Mouse (Mus musculus): Measurements from ENCODE around the gene Dlgap4. TPM values are rescaled to one million over a fixed set of nuclear protein-coding genes. Genes with fewer than 3 reads are reported as not detected.

Gene Dlgap4
- polyA plus RNA-seq, 1 experiment = 72.1 TPM

DNA sequence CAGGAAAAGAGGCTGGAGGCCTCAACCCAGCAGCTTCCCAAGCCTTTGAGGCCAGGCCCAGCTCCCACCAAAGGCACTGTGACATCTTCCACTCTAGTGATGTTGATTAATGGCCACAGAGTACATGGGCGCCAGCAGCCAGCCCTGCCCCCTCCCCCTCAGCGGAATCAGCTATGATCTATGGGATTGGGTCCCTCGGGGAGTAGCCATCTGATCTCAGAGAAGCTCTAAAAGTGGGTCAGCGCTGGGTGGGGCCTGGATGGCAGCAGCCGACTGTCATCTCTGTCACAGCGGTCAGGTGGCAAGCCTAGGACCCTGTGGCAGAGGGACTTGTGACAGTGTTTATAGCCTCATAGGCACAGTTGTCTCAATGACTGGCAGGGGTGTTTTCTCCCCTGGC is 37.5 kb downstream of the Dlgap4 start:
- no peak for TF ChIP-seq POLR2A (IDR thresholded peaks at IDR 0.05; ENCODE audit: borderline replicate concordance, low read depth, low read length)
- TF ChIP-seq CTCF (IDR thresholded peaks at IDR 0.05; ENCODE audit: low read depth, low read length) = no peak
- Histone ChIP-seq H3K4me3 (ENCODE audit: insufficient read depth, low read length) (no peak overlapping the region), H3K27ac (ENCODE audit: insufficient read depth, low read depth, low read length) (no peak overlapping the region), H3K4me1 (ENCODE audit: control insufficient read depth, insufficient read depth, low read length) (no peaks in the 10 kb centered on the region)

DNA sequence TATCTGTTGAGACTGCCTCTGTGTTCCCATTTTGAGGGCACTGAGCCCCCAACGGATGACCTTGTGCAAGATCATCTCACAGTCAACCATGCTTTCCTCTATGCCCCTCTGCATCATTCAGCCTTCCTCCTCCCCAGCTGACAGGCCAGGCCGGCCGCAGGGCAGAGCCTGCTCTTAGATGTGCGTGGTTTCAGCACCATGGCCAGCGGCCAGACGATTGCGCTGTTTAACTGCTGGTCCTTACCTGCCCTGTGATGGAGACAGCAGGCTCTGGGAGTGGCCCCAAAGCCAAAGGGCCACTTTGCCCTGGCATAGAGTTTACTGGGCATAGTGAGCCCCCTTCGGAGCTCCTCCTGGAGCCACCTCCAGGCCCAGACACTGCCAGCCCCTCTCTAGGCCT is 39.3 kb downstream of the Dlgap4 start:
- H3K4me3 ChIP-seq (ENCODE audit: insufficient read depth, low read length) = no peak overlapping the region
- TF ChIP-seq POLR2A (IDR thresholded peaks at IDR 0.05; ENCODE audit: borderline replicate concordance, low read depth, low read length) (no peak), CTCF (IDR thresholded peaks at IDR 0.05; ENCODE audit: low read depth, low read length) (no peak)
- H3K4me1 ChIP-seq (ENCODE audit: control insufficient read depth, insufficient read depth, low read length) = no peaks in the 10 kb centered on the region
- H3K27ac ChIP-seq (ENCODE audit: insufficient read depth, low read depth, low read length) = no peak overlapping the region

DNA sequence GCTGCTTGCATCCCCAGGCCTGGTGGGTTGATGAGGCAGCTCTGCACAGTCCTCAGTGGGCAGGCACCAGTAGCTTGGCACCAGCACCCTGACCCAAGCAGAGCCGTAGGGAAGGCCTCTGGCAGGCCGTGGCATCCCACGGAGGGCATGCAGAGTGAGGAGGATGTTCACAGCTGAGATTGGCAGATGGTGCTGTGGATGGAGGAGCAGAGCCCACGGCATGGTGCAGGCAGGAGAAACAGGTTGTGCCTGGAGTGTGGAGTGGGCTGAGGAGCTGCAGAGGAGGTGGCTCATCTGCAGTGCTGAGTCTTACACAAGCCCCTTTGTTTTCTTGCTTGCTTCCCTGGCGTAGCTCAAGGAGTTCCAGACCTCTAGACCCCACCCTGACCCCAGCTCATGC is 40.6 kb downstream of the Dlgap4 start:
- TF ChIP-seq POLR2A (IDR thresholded peaks at IDR 0.05; ENCODE audit: borderline replicate concordance, low read depth, low read length) = no peak
- no peak for TF ChIP-seq CTCF (IDR thresholded peaks at IDR 0.05; ENCODE audit: low read depth, low read length)
- Histone ChIP-seq H3K4me3 (ENCODE audit: insufficient read depth, low read length) (no peak overlapping the region), H3K27ac (ENCODE audit: insufficient read depth, low read depth, low read length) (no peak overlapping the region), H3K4me1 (ENCODE audit: control insufficient read depth, insufficient read depth, low read length) (no peaks in the 10 kb centered on the region)

DNA sequence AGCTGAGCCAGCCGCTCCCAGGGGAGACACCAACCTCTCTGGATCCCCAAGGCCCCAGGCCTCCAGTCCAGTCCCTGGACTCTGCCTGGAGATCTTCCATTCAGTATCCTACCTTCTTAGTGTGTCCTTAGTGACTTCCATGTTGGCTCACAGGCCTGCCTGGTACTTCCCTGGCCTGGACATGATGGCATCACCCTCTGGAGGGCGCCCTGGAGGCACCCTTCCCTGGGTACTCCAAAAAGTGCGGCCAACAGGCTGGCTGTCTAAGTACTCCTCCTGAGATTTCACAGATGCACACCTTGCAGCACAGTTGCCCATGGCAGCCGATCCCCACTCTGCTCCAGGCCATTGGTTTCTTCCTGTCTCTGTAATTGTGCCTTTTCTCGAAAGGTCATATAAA is 42.1 kb downstream of the Dlgap4 start:
- TF ChIP-seq POLR2A (IDR thresholded peaks at IDR 0.05; ENCODE audit: borderline replicate concordance, low read depth, low read length) (no peak), CTCF (IDR thresholded peaks at IDR 0.05; ENCODE audit: low read depth, low read length) (no peak)
- Histone ChIP-seq H3K4me3 (ENCODE audit: insufficient read depth, low read length) (no peak overlapping the region), H3K27ac (ENCODE audit: insufficient read depth, low read depth, low read length) (no peak overlapping the region), H3K4me1 (ENCODE audit: control insufficient read depth, insufficient read depth, low read length) (no peaks in the 10 kb centered on the region)

DNA sequence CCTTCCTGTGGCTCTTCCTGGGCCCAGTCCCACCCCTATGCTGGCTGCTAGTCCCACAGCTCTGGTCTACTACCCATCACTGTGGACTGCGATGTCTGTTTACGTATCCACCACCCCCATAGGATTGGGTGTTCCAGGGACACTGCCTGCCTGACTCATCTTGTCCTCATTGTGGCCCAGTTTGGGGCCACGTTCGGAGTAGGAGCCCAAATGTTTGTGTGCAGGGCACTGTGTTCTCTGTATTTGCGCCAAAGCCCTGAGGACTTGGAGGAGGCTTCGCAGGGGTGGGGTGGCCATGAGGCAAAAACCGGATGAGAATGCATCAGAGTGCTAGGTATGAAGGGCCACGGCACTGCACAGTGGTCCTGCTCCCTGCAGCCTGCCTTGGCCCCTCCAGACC is 44.0 kb downstream of the Dlgap4 start:
- H3K27ac ChIP-seq (ENCODE audit: insufficient read depth, low read depth, low read length) = no peak overlapping the region
- no peak for TF ChIP-seq POLR2A (IDR thresholded peaks at IDR 0.05; ENCODE audit: borderline replicate concordance, low read depth, low read length)
- TF ChIP-seq CTCF (IDR thresholded peaks at IDR 0.05; ENCODE audit: low read depth, low read length) = no peak
- H3K4me3 ChIP-seq (ENCODE audit: insufficient read depth, low read length) = no peak overlapping the region
- H3K4me1 ChIP-seq (ENCODE audit: control insufficient read depth, insufficient read depth, low read length) = no peaks in the 10 kb centered on the region

DNA sequence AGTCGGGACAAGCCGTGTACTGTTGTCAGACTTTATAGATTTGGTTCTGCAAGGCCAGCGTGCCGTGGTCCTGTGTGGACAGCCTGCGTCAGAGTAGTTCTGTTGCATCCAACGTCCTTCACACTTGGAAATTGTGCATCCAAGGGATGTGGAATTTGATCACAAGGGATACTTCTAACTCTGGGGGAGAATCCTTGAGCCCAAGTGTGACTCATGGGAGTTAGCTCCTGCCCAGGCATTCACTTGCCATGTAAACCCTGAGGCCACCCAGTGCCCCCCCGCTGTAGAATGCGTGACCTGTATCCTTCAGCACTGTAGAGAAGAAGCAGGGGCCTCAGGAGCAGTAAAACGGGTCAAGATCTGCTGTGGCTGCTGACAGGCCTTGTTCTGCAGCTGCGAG is 44.7 kb downstream of the Dlgap4 start:
- H3K4me1 ChIP-seq (ENCODE audit: control insufficient read depth, insufficient read depth, low read length) = no peaks in the 10 kb centered on the region
- no peak overlapping the region for H3K27ac ChIP-seq (ENCODE audit: insufficient read depth, low read depth, low read length)
- H3K4me3 ChIP-seq (ENCODE audit: insufficient read depth, low read length) = no peak overlapping the region
- TF ChIP-seq POLR2A (IDR thresholded peaks at IDR 0.05; ENCODE audit: borderline replicate concordance, low read depth, low read length) = no peak
- TF ChIP-seq CTCF (IDR thresholded peaks at IDR 0.05; ENCODE audit: low read depth, low read length) = no peak

DNA sequence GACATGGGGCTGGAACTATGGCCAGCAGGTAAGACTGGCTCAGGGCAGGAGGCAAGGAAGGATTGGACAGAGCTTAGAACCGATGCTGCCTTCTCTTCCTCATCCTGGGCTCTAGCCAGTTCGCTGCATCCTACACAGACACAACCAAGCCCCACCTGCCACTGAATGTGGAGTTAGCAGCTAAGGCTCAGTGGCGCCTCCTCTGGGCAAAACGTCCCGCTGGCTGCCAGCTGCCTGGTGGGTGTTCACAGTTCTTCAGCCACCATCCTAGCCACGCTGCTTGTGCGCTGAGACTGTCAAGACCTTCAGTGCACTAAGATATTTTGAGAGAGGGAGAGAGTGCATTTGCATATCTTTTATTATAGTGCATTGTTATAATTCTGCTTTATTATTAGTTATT is 45.2 kb downstream of the Dlgap4 start:
- TF ChIP-seq POLR2A (IDR thresholded peaks at IDR 0.05; ENCODE audit: borderline replicate concordance, low read depth, low read length) (no peak), CTCF (IDR thresholded peaks at IDR 0.05; ENCODE audit: low read depth, low read length) (no peak)
- no peaks in the 10 kb centered on the region for H3K4me1 ChIP-seq (ENCODE audit: control insufficient read depth, insufficient read depth, low read length)
- H3K4me3 ChIP-seq (ENCODE audit: insufficient read depth, low read length) = no peak overlapping the region
- H3K27ac ChIP-seq (ENCODE audit: insufficient read depth, low read depth, low read length) = no peak overlapping the region

DNA sequence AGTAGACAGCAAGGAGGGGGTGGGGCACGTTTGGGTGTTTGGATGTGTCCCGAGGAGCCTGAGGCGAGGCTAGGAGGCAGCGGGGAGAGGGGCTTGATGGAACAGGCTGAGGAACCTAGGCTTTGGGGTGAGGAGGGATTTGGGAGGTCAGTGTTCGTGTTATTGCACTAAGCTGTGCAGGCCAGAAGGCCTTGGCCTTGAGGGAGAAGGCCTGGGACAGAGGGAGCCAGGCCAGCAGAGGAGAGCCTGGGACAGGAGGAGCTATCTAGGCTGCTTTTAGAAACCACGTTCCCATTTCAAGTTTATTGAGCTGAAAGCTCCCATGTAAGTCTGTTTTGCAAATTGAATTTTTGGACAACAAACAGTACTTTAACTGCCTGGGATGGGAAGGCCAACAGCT is 46.5 kb downstream of the Dlgap4 start:
- no peak overlapping the region for H3K27ac ChIP-seq (ENCODE audit: insufficient read depth, low read depth, low read length)
- H3K4me1 ChIP-seq (ENCODE audit: control insufficient read depth, insufficient read depth, low read length) = no peaks in the 10 kb centered on the region
- TF ChIP-seq POLR2A (IDR thresholded peaks at IDR 0.05; ENCODE audit: borderline replicate concordance, low read depth, low read length) (no peak), CTCF (IDR thresholded peaks at IDR 0.05; ENCODE audit: low read depth, low read length) (no peak)
- no peak overlapping the region for H3K4me3 ChIP-seq (ENCODE audit: insufficient read depth, low read length)

DNA sequence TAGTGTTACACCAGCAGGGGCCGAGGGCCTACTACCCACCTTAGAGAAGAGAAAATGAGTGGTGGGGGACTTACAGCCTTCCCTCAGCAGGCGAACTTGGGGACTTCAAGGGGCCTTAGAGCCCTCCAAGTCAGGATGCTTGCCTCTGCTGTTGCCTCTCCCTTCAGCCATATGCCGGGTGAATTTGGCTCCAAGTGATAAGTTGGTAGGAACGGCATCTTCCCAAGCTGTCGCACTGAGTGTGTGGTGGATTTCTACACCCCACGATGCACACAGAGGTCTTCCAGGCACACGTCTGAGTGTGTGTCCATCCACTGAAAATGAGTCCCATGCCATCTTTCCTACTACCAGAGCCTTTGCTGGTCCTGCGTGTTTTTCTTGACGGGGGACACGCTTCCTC is 49.7 kb downstream of the Dlgap4 start:
- H3K4me3 ChIP-seq (ENCODE audit: insufficient read depth, low read length) = no peak overlapping the region
- TF ChIP-seq CTCF (IDR thresholded peaks at IDR 0.05; ENCODE audit: low read depth, low read length) (no peak), POLR2A (IDR thresholded peaks at IDR 0.05; ENCODE audit: borderline replicate concordance, low read depth, low read length) (no peak)
- H3K4me1 ChIP-seq (ENCODE audit: control insufficient read depth, insufficient read depth, low read length) = no peaks in the 10 kb centered on the region
- H3K27ac ChIP-seq (ENCODE audit: insufficient read depth, low read depth, low read length) = no peak overlapping the region

DNA sequence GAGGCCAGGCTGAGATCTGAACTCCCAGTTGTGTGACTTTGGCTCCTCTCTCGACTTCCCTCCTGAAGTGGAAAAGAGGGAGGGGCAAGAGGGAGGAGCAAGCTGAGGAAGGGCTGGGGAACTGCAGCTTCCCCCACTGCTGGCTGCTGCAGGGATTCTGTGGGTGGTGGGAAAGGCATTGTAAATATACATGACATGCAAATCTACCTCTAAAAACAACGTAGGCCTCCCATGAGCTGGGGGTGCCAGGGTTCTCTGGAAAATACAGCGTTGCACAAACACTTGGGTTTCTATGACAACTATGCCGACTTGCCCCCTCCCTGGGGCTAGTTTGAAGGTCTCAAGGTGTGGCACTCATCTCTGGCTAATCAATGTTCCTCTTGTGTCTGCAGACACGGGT is 50.9 kb downstream of the Dlgap4 start:
- H3K4me3 ChIP-seq (ENCODE audit: insufficient read depth, low read length) = no peak overlapping the region
- no peaks in the 10 kb centered on the region for H3K4me1 ChIP-seq (ENCODE audit: control insufficient read depth, insufficient read depth, low read length)
- no peak overlapping the region for H3K27ac ChIP-seq (ENCODE audit: insufficient read depth, low read depth, low read length)
- TF ChIP-seq POLR2A (IDR thresholded peaks at IDR 0.05; ENCODE audit: borderline replicate concordance, low read depth, low read length) (no peak), CTCF (IDR thresholded peaks at IDR 0.05; ENCODE audit: low read depth, low read length) (no peak)

DNA sequence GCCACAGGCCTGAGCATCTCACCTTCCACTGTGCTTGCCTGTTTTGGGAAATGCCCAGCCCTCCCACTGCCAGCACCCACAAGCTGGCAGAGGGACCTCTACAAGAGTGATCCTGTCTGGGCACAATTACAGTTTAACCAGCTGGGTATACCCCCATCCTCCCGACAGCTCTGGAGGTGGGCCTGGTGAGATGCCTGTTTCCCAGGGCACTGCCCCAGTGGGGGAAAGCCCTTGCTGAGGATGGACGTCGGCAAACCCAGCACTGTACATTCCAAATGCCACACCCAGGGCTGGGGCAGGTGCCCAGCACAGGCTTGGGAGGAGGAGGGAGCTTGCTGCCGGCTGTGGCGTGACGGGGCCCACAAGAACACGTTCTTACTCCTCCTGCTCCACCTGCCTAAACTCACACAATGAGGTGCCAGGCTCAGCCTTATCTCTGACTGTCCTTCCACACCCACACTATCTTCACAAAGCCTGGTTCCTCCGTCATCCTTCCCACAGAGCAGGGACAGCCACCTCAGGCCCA is 51.6 kb downstream of the Dlgap4 start:
- Histone ChIP-seq H3K4me1 (ENCODE audit: control insufficient read depth, insufficient read depth, low read length) (no peaks in the 10 kb centered on the region), H3K4me3 (ENCODE audit: insufficient read depth, low read length) (no peak overlapping the region), H3K27ac (ENCODE audit: insufficient read depth, low read depth, low read length) (no peak overlapping the region)
- TF ChIP-seq CTCF (IDR thresholded peaks at IDR 0.05; ENCODE audit: low read depth, low read length) = no peak
- TF ChIP-seq POLR2A (IDR thresholded peaks at IDR 0.05; ENCODE audit: borderline replicate concordance, low read depth, low read length) = no peak
